Mouse (Mus musculus): ENCODE measurements at regions not wholly inside any gene's neighbourhood (a gene's known extent, or its start where the extent isn't known, plus 50 kb on each side); places are given as distances from the start of the nearest gene placed in this dataset.
"Not testable (repeated sequence)": the region's sequence is repeated elsewhere in the genome, so short reads cannot be mapped to it uniquely, and the experiment has no call there.

GRCm38 (mm10) chr15:41283199-41283598, 1149.0 kb downstream of the 9330182O14Rik start:
- DNase-seq = peak; percentile 30 to 67

- no peak for DNase-seq
Measured at GRCm38 (mm10) chr15:41286809-41287413, 1152.7 kb downstream of the 9330182O14Rik start.

- no peak for DNase-seq
Measured at GRCm38 (mm10) chr15:41297419-41297818, 1163.3 kb downstream of the 9330182O14Rik start.

GRCm38 (mm10) chr15:41306638-41307037, 1172.5 kb downstream of the 9330182O14Rik start:
- no peak for DNase-seq

GRCm38 (mm10) chr15:41311728-41312320, 1177.7 kb downstream of the 9330182O14Rik start:
- no peak for DNase-seq

- no peak for DNase-seq
Measured at GRCm38 (mm10) chr15:41314916-41315315, 1180.8 kb downstream of the 9330182O14Rik start.

GRCm38 (mm10) chr15:41325633-41326252, 1191.6 kb downstream of the 9330182O14Rik start:
- peak; percentile 78 to 84 for DNase-seq

- no peak for DNase-seq
Measured at GRCm38 (mm10) chr15:41329286-41329685, 1195.1 kb downstream of the 9330182O14Rik start.

- DNase-seq = no peak
Measured at GRCm38 (mm10) chr15:41330085-41330484, 1195.9 kb downstream of the 9330182O14Rik start.

GRCm38 (mm10) chr15:41332451-41332850, 1198.3 kb downstream of the 9330182O14Rik start:
- no peak for DNase-seq

GRCm38 (mm10) chr15:41333165-41333564, 1199.0 kb downstream of the 9330182O14Rik start:
- no peak for DNase-seq

- DNase-seq = not testable (repeated sequence)
Measured at GRCm38 (mm10) chr15:41340621-41341020, 1206.5 kb downstream of the 9330182O14Rik start.

- DNase-seq = no peak
Measured at GRCm38 (mm10) chr15:41345554-41345953, 1211.4 kb downstream of the 9330182O14Rik start.

- DNase-seq = no peak
Measured at GRCm38 (mm10) chr15:41347221-41347620, 1213.1 kb downstream of the 9330182O14Rik start.

GRCm38 (mm10) chr15:41352129-41352528, 1218.0 kb downstream of the 9330182O14Rik start:
- no peak for DNase-seq

- DNase-seq = peak; percentile 31 to 36
Measured at GRCm38 (mm10) chr15:41359276-41359675, 1225.1 kb downstream of the 9330182O14Rik start.

GRCm38 (mm10) chr15:41374669-41375068, 1240.5 kb downstream of the 9330182O14Rik start:
- no peak for DNase-seq

- DNase-seq = no peak
Measured at GRCm38 (mm10) chr15:41375906-41376305, 1241.7 kb downstream of the 9330182O14Rik start.

- DNase-seq = no peak
Measured at GRCm38 (mm10) chr15:41379637-41380036, 1245.5 kb downstream of the 9330182O14Rik start.

GRCm38 (mm10) chr15:41380429-41380828, 1246.3 kb downstream of the 9330182O14Rik start:
- DNase-seq = no peak

- no peak for DNase-seq
Measured at GRCm38 (mm10) chr15:41390699-41391098, 1256.5 kb downstream of the 9330182O14Rik start.
